Mouse (Mus musculus): ENCODE data around the gene Kpna4.

GRCm38 (mm10) chr3:69159501-69159900 is 32.6 kb upstream of the Kpna4 start:
- TF ChIP-seq CTCF (IDR thresholded peaks at IDR 0.05; ENCODE audit: borderline replicate concordance, insufficient read depth, low read length) (no peak), POLR2A (IDR thresholded peaks at IDR 0.05; ENCODE audit: low read depth, low read length) (no peak)

All from embryonic fibroblast, embryonic 13.5 days (primary cell).